Mouse (Mus musculus) brain, adult 2 months (tissue): ENCODE data around the gene Jmjd1c.

ENCODE experiments used
- DNase-seq: peaks from one replicate; pipeline ENCODE4 v3.0.0; 2011; ENCODE audit warnings: low read depth, low spot score

Jmjd1c gene

GRCm38 (mm10) chr10:67189057-67189456 is 93.1 kb downstream of the Jmjd1c start:
- no peak for DNase-seq

GRCm38 (mm10) chr10:67190261-67190660 is 94.3 kb downstream of the Jmjd1c start:
- DNase-seq = peak; percentile 88

DNA sequence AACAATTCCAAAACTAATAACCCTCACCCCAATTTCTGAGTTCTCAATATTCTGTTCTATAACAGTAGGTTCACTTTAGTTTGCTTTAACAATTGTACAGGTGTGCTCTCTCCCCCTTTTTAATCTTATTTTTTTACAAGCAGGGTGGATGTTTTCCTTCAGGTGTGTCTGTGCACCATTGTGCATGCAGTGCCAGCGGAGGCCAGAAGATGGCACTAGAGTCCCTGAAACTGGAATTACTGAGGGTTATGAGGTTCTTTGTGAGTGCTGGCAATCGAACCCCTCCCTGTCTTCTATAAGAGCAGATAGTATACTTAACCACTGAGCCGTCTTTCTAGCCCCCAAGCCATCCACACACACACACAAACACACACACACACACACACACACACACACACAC is 96.4 kb downstream of the Jmjd1c start:
- no peak for DNase-seq

GRCm38 (mm10) chr10:67193003-67193652 is 97.2 kb downstream of the Jmjd1c start:
- no peak for DNase-seq

DNA sequence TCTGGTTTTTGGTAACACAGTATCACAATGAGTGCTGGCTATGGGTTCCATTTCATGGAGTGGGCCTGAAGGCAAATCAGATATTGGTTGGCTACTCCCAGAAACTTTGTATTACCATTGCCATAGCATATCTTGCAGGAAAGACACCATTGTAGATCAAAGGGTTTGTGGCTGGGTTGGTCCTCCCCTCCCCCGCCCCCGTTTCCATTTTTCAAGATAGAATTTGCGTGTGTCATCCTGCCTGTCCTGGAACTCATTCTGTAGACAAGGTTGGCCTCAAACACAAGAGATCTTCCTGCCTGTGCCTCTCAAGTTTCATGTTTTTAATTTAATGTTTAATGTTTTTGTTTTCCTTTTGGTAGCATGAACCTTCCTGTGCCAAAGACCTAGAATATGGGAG is 98.1 kb downstream of the Jmjd1c start:
- DNase-seq = no peak

GRCm38 (mm10) chr10:67195671-67196070 is 99.7 kb downstream of the Jmjd1c start:
- no peak for DNase-seq

DNA sequence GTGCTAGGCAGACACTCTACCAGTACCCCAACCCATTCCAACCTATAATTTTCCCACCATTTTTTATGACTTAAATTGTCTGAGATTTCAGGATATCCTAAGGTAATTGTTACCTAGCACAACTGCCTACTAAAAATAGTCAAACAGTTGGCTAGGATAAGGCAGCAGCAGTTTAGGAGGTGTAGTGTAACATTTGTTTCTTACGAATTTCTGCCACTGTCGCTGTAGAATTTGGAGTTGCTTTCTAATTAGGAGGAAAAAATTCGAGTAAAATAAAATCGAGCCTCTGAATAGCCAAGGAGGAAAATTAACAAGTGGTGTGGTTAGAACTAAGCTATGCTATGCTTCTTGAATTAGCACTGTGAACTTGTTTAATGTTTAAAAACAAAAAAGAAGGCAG is 101.3 kb downstream of the Jmjd1c start:
- DNase-seq = peak; percentile 65

GRCm38 (mm10) chr10:67197829-67198228 is 101.9 kb downstream of the Jmjd1c start:
- peak; percentile 85 for DNase-seq

DNA sequence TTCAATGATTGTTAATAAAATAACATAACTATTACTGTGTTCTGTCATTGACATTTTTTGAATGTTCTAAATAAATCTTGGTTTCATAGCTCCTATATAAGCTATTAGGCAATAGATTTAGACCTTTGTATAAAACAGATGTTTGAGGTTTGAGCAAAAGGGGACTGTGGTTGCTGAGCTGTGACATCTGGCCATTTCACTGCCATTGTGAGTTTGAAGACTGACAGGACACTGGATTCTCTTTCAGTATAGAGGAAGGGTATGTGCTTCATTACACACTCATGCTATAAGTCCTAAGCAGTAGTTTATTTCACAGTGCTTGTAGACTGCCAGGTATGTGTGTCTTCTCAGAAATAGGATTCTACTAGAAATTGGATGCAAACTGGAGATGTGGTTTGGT is 105.8 kb downstream of the Jmjd1c start:
- no peak for DNase-seq

- DNase-seq = no peak
Observed at GRCm38 (mm10) chr10:67202470-67202869, 106.5 kb downstream of the Jmjd1c start.

DNA sequence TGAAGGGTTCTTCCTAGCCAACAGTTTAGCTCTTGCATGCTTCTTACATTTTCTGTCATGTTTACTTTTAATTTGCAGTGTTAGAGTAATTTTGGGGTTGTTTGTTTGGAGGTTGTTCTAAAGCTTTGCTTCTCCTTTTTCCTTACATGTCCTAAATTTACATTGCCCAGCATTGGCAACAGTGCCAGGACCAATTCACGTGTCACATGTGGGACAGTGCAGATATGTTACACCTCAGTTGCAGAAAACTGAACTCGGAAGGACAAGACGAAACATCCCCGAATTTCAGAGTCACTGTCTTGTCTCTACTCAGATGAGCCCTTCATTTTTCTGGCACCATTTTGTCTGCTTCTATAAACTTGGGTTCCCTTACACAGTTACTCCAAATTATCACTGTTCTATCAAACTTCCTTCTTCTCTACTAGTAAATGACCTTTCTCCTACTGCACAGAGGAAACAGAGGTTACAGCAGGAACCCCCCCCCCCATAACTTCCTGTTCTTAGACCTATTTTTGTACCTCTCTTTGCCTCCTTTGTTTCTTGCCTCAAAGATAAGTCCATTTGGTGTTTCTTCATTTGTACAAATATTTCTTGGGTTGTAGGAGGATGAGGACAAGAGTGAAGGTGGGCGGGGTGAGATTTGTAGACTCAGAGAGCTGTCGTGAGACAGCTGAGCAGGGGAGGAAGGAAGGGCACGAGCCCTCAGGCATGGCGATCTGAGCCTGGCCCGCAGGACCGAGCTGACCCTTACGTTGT is 108.9 kb downstream of the Jmjd1c start:
- DNase-seq = no peak

DNA sequence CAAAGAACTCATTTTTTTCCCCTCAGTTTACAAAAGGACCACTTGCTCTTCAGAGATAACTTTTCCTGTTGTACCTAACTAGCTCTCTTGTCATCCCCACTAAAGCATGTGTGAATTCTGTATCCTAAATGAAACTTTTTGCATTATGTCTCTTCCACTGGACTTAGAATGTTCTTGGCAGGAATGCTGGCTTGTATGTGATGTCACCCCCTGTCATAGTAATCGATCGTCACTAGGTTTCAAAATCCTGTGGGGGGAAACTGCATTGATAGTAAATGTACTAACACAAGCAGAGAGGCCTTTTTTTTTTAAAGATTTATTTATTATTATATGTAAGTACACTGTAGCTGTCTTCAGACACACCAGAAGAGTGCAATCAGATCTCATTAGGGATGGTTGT is 112.0 kb downstream of the Jmjd1c start:
- no peak for DNase-seq

GRCm38 (mm10) chr10:67209916-67210675 is 114.2 kb downstream of the Jmjd1c start:
- DNase-seq = no peak

DNA sequence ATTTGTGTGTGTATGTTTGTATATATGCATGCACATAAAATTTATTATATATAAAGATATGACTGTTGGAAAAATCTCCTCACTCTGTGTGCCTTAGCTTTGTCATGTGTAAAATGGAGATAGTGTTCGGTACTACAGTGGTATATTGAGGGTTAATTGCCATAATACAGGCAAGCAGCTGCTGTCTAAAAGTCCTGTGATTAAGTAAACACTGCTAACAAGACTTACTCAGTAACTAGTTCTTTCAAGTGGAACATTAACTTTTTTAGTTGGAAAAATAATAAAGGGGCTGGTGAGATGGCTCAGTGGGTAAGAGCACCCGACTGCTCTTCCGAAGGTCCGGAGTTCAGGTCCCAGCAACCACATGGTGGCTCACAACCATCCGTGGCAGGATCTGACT is 116.1 kb downstream of the Jmjd1c start:
- DNase-seq = no peak

GRCm38 (mm10) chr10:67213720-67214119 is 117.8 kb downstream of the Jmjd1c start:
- no peak for DNase-seq

- DNase-seq = no peak
Observed at GRCm38 (mm10) chr10:67215133-67215532, 119.2 kb downstream of the Jmjd1c start.

- DNase-seq = peak; percentile 37
Observed at GRCm38 (mm10) chr10:67216872-67217271, 120.9 kb downstream of the Jmjd1c start.

DNA sequence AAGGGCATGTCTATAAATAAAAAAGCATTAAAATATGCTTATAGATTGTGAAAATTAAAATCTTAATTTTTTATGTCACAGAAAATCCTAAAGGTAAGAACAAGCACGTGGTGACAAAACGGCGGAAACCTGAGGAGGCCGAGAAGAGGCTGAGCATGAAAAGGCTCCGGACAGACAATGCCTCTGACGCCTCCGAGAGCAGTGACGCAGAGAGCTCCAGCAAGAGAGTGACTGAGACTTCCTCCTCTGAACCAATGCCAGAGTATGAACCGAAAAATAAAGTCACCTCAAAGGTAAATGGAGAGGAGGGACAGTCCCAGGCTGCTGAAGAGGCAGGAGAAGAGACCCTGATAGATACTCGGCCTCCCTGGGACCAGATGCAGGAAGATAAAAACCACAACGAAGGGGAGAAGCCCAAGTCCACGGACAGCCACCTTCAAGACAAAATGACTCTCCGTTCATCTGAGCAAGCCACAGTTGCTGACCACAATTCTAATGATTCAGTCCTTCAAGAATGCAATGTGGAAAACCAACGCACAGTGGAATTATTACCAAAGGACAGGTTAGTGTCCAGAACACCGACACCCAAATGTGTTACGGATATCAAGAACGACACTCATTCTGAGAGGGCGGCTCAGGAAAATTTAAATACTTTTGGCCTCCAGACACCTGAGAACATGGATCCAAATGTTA is 123.1 kb downstream of the Jmjd1c start:
- DNase-seq = no peak

- no peak for DNase-seq
Observed at GRCm38 (mm10) chr10:67220251-67220650, 124.3 kb downstream of the Jmjd1c start.

DNA sequence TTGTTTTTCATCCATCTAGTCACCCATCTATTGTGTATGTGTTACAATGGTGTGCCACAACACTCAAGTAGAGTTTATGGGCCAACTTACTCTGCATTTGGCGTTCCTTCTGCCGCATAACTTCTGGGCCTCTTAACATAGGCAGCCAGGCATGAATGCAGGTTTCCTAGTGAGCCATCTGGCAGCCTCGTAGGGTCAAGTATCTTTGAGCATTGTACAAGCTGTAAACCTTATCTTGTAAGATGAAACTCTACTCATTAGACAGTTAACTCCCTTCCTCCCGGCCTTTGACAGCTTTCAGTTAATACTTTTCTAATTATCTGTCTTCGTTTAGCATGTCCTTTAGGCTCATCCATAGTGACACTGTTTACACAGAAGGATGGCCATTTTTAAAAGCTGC is 125.4 kb downstream of the Jmjd1c start:
- DNase-seq = peak; percentile 75

DNA sequence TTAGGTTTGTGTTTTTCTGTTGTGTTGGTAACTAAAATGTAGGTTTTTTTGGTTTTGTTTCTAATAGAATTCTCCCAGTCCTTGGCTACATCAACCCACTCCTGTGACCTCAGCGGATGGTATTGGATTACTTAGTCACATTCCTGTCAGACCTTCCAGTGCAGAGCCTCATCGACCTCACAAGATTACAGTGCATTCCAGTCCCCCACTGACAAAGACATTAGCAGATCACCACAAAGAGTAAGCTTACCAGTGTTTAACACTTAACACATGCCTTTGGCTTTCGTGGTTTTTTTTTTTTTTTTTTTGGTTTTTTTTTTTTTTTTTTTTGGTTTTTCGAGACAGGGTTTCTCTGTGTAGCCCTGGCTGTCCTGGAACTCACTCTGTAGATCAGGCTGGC is 128.0 kb downstream of the Jmjd1c start:
- no peak for DNase-seq

DNA sequence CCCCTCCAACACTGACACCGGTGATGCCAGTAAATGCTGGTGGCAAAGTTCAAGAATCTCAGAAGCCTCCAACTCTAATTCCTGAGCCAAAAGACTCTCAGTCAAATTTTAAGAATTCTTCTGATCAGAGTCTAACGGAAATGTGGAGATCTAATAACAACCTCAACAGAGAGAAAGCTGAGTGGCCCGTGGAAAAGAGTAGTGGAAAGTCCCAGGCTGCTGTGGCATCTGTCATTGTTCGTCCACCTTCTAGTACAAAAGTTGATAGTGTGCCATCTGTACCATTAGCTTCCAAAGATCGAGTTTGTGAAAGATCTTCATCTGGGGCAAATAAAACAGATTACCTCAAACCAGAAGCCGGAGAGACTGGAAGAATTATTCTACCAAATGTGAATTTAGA is 129.6 kb downstream of the Jmjd1c start:
- no peak for DNase-seq
